Comparison of ENCODE assay signal across 31 mouse cellular contexts in the genomic region with DNA sequence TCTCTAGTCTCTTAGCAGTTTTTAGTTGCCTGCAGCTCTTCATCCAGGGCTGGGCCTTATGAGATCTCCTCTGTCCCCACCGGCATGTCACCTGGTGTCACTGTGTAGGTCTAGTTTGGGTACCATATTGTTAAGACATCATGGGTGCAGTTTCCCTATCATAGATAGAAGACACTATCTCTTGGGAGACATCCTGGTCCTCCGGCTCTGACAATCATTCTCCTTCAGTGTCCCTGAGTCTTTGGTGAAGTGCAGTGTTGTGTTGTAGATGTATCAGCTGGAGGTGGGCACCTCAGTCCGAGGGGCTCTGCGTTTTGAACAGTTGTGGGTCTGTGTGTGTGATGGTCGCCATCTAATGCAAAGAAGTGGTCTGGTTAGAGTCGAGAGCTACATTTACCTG. TPM values are rescaled to one million over a fixed set of nuclear protein-coding genes. Genes with fewer than 3 reads are reported as not detected.
"Had no signal": no experiment of that assay in that cellular context is flagged by ENCODE, and none has a peak within 500 bp of the region (broad histone marks: within the 10 kb centered on the region; RNA-seq: fewer than 3 reads in every experiment).

No protein-coding gene starts in this region.

- H3K4me1 ChIP-seq: limb, embryonic 12.5 days; limb, embryonic 15.5 days; liver, embryonic 12.5 days; liver, embryonic 13.5 days; liver, embryonic 15.5 days; lung, embryonic 15.5 days; megakaryocyte, embryonic 14.5 days; midbrain, embryonic 10.5 days; midbrain, embryonic 12.5 days; midbrain, embryonic 15.5 days; neural tube, embryonic 12.5 days had no signal

- H3K4me3 ChIP-seq: limb, embryonic 10.5 days; limb, embryonic 12.5 days; limb, embryonic 13.5 days; limb, embryonic 15.5 days; liver, embryonic 12.5 days; liver, embryonic 13.5 days; liver, embryonic 15.5 days; lung, embryonic 15.5 days; megakaryocyte, embryonic 14.5 days; midbrain, embryonic 10.5 days; midbrain, embryonic 12.5 days; midbrain, embryonic 15.5 days; myocyte; neural tube, embryonic 12.5 days had no signal

- DNase-seq: left cerebral cortex, postnatal 4 days; liver; liver, embryonic 13.5 days; liver, postnatal 0 days; lung, adult 18-20 months; lung, adult 2 months; lung, embryonic 14.5 days; lung, postnatal 10 days; lung, postnatal 14 days; lung, postnatal 36 days; midbrain, embryonic 14.5 days had no signal

- H3K4me2 ChIP-seq: limb, embryonic 12.5 days; limb, embryonic 13.5 days; limb, embryonic 15.5 days; liver, embryonic 11.5 days; liver, embryonic 12.5 days; liver, embryonic 13.5 days; liver, embryonic 15.5 days; lung, embryonic 14.5 days; lung, embryonic 15.5 days; midbrain, embryonic 12.5 days; midbrain, embryonic 15.5 days; neural tube, embryonic 12.5 days had no signal

- H3K9ac ChIP-seq: limb, embryonic 12.5 days; limb, embryonic 13.5 days; limb, embryonic 15.5 days; liver, embryonic 12.5 days; liver, embryonic 13.5 days; liver, embryonic 14.5 days; liver, embryonic 15.5 days; liver, postnatal 0 days; lung, embryonic 14.5 days; lung, embryonic 15.5 days; midbrain, embryonic 12.5 days; midbrain, embryonic 15.5 days; neural tube, embryonic 12.5 days had no signal

- H3K27me3 ChIP-seq: limb, embryonic 12.5 days; limb, embryonic 13.5 days; limb, embryonic 15.5 days; liver, embryonic 12.5 days; liver, embryonic 13.5 days; liver, embryonic 15.5 days; lung, embryonic 15.5 days; midbrain, embryonic 12.5 days; midbrain, embryonic 15.5 days; neural tube, embryonic 12.5 days had no signal

- ATAC-seq: liver, embryonic 12.5 days; liver, postnatal 0 days; lung, postnatal 0 days; midbrain, embryonic 15.5 days; midbrain, embryonic 16.5 days had no signal

- H3K36me3 ChIP-seq: limb, embryonic 10.5 days; limb, embryonic 12.5 days; limb, embryonic 13.5 days; limb, embryonic 15.5 days; liver, embryonic 12.5 days; liver, embryonic 13.5 days; liver, embryonic 15.5 days; lung, embryonic 15.5 days; midbrain, embryonic 10.5 days; midbrain, embryonic 12.5 days; midbrain, embryonic 15.5 days; neural tube, embryonic 12.5 days had no signal

- H3K9me3 ChIP-seq: limb, embryonic 10.5 days; limb, embryonic 12.5 days; limb, embryonic 13.5 days; limb, embryonic 15.5 days; liver, embryonic 12.5 days; liver, embryonic 13.5 days; liver, embryonic 15.5 days; lung, embryonic 15.5 days; megakaryocyte, embryonic 14.5 days; midbrain, embryonic 10.5 days; midbrain, embryonic 12.5 days; midbrain, embryonic 15.5 days; neural tube, embryonic 12.5 days had no signal

- H3K27ac ChIP-seq: limb, embryonic 10.5 days; limb, embryonic 12.5 days; limb, embryonic 13.5 days; limb, embryonic 15.5 days; liver, embryonic 12.5 days; liver, embryonic 13.5 days; liver, embryonic 14.5 days; liver, embryonic 15.5 days; lung, embryonic 15.5 days; macrophage; midbrain, embryonic 10.5 days; midbrain, embryonic 12.5 days; midbrain, embryonic 15.5 days; neural tube, embryonic 12.5 days had no signal

RNA-seq across cellular contexts. Expression of gene Synm, which starts 58.0 kb away (rescaled TPM):
- total RNA-seq: megakaryocyte progenitor cell, adult 5-6 weeks; monocyte, adult 5-6 weeks had no signal
- polyA plus RNA-seq: macrophage had no signal
